Mouse (Mus musculus) heart, adult 2 months (tissue): ENCODE measurements around the gene Ccdc9.

ENCODE experiments used
- CTCF ChIP-seq: fragments of 200-600 bp; IDR thresholded peaks from 2 replicates; pipeline ENCODE4 v1.8.1; 2022; ENCODE audit warnings: antibody characterized with exemption, mild to moderate bottlenecking, moderate library complexity
- EP300 ChIP-seq: fragments of 200-500 bp; IDR thresholded peaks from 2 replicates; pipeline ENCODE4 v1.6.1; 2011; ENCODE audit warnings: low read depth, low read length, control low read depth; ENCODE audit not compliant: insufficient read depth
- POLR2A ChIP-seq: fragments of 200-500 bp; IDR thresholded peaks from 2 replicates; pipeline ENCODE4 v1.6.1; 2011; ENCODE audit warnings: mild to moderate bottlenecking, low read depth, low read length, control low read depth; ENCODE audit not compliant: insufficient read depth

DNA sequence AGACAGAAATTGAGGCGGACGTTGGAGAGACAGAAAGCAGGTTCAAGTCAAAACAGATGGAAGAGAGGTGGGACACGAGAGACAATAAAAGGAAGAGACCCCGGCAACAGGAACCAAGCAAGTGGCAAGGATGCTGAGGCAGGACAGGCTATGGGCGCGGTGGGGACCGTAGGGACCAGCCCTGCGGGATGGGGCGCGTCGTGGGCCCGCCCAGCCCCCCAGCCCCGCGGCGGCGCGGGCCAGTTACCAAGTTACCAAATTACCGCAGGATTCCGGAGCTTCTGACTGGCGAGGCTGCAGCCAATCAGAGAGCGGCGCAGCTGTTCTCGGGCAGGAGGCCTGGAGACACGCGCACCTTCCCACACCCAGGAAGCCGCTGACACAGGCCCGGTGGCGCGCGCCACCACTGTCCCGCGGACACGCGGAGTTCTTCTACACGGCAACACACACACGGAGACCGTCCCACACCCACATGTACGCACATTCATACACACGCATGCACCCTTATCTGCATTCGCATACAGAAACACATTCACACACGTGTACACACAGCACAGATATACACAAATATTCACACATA is 8.8 kb upstream of the Ccdc9 start:
- TF ChIP-seq CTCF = no peak
- TF ChIP-seq POLR2A = 0 out of 2 replicates have a peak, but pooled peaks have one; percentile 46
- TF ChIP-seq EP300 = 0 out of 2 replicates have a peak, but pooled peaks have one; percentile 27
